Mouse (Mus musculus) kidney, embryonic 16.5 days (tissue): ENCODE measurements around the gene App. TPM values are rescaled to one million over a fixed set of nuclear protein-coding genes. Genes with fewer than 3 reads are reported as not detected.

Source experiments
- ATAC-seq: fragments of 200-750 bp; cut with Nextera tagmentation; 2 replicates; pipeline ENCODE4 v1.8.0; 2017; ENCODE audit warnings: moderate TSS enrichment; ENCODE audit not compliant: low FRiP score, low TSS enrichment
- H3K27ac ChIP-seq: fragments of 300-500 bp; sonication (generic); 2 replicates; pipeline ENCODE4 v1.5.1; 2014; ENCODE audit warnings: low read length
- H3K27me3 ChIP-seq: fragments of 300-500 bp; sonication (generic); 2 replicates; pipeline ENCODE4 v1.6.1; 2014; ENCODE audit warnings: low read length, control low read depth, mixed read lengths; ENCODE audit not compliant: insufficient read depth
- H3K36me3 ChIP-seq: fragments of 300-500 bp; sonication (generic); 2 replicates; pipeline ENCODE4 v1.6.1; 2014; ENCODE audit warnings: low read length, control low read depth, mixed read lengths; ENCODE audit not compliant: insufficient read depth
- H3K4me1 ChIP-seq: fragments of 300-500 bp; sonication (generic); 2 replicates; pipeline ENCODE4 v1.6.1; 2014; ENCODE audit warnings: low read length, control low read depth, mixed read lengths; ENCODE audit not compliant: insufficient read depth
- H3K4me2 ChIP-seq: fragments of 300-500 bp; sonication (generic); replicated peaks from 2 replicates; pipeline ENCODE4 v1.6.1; 2014; ENCODE audit warnings: low read depth, low read length
- H3K4me3 ChIP-seq: fragments of 300-500 bp; sonication (generic); 2 replicates; pipeline ENCODE4 v1.5.1; 2014; ENCODE audit warnings: mild to moderate bottlenecking, low read length
- H3K9ac ChIP-seq: fragments of 300-500 bp; sonication (generic); replicated peaks from 2 replicates; pipeline ENCODE4 v1.6.1; 2014; ENCODE audit warnings: low read length
- H3K9me3 ChIP-seq: fragments of 300-500 bp; sonication (generic); 2 replicates; pipeline ENCODE4 v1.6.1; 2016; ENCODE audit warnings: low read length, control low read depth
- WGBS: fragments of 180-500 bp; shearing (Covaris S2); extraction: QIAGEN DNeasy Blood & Tissue Kit; methylation state at CpG from one replicate; pipeline ENCODE4 v1.1.7; 2014; 5-methylcytosine and 5-hydroxymethylcytosine counted together
- polyA plus RNA-seq: library from polyadenylated mRNA; unstranded; fragments of >200 nt; fragmentation: Nextera tagmentation; extraction: Ambion mirVana; gene quantifications from 2 replicates; pipeline ENCODE4 v1.2.1, GENCODE M21; 2015

Gene App
- polyA plus RNA-seq, 1 experiment from 2014 or later = 336 TPM

DNA sequence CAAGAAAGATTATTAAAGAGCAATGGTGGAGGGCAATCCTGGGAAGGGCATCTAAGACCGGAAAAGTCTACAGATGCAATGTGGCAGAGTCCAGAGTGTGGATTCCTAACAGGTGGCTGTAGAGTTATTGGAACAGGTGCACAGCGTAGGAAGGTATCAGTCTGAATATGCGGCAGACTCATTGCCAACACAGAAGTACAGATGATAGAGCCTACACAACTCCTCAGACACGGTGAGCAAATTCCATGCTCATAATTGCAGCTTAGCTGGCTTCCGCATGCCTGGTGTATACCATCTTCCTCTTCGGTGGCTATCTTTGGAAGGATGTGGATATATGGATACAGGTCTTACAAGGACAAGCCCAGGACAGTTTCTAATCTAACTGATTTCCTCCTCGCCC lies 204.5 kb downstream of the App start:
- ATAC-seq = no peak
- 96% methylated on average over 7 of the region's 7 CpGs for WGBS
- no peaks in the 10 kb centered on the region for H3K27me3 ChIP-seq

DNA sequence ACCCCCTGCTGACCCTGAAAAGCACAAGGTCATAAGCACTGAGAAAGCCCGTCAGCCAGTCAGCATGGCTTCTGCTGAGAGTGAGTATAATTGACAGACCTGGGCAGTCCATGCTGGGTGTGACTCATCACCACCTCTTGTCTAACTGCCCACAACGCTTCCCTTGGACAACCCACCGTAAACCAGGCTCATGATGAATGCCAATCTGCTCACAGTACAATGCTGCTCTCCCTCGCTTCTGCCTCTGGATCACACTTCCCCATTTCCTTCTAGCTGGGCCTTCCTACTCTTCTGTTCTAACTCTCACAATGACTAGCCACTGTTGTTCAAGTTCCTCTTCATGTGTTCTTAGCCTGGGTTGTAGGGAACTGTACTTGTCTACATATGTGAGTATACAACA lies 206.6 kb downstream of the App start:
- Histone ChIP-seq H3K27me3 (no peaks in the 10 kb centered on the region), H3K36me3 (peaks cover 64% of the 10 kb centered on the region), H3K9ac (no peak overlapping the region), H3K27ac (no peak overlapping the region), H3K4me1 (no peaks in the 10 kb centered on the region), H3K4me2 (no peak overlapping the region), H3K4me3 (no peak overlapping the region), H3K9me3 (no peaks in the 10 kb centered on the region)
- 86% methylated on average over 4 of the region's 4 CpGs for WGBS
- ATAC-seq = no peak

More for the DNA sequence above, 204.5 kb downstream of the App start:
- Histone ChIP-seq H3K36me3 (peaks cover 63% of the 10 kb centered on the region), H3K4me3 (no peak overlapping the region), H3K9ac (no peak overlapping the region), H3K4me2 (no peak overlapping the region), H3K27ac (no peak overlapping the region), H3K9me3 (no peaks in the 10 kb centered on the region), H3K4me1 (no peaks in the 10 kb centered on the region)

DNA sequence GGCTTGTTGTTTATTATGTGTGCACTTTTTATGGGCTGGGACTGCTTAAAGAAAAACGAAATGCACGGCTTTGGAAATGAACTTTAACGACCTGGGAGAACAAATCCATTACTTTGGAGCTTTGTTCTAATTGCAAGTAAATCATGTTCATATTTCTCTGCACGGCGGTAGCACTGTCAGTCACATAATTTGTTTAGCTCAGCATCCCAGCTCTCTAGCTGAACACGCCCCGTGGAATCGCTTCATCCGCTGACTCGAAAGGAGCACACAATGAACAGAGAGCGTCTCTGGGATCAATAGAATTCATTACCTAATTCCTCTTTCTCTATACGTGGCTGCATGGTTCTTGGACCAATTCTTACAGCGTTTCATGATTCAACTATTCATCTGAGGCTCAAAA lies 207.5 kb downstream of the App start:
- no peaks in the 10 kb centered on the region for H3K27me3 ChIP-seq
- H3K36me3 ChIP-seq = peaks cover 68% of the 10 kb centered on the region
- ATAC-seq = no peak
- H3K9ac ChIP-seq = no peak overlapping the region
- no peaks in the 10 kb centered on the region for H3K4me1 ChIP-seq
- H3K9me3 ChIP-seq = no peaks in the 10 kb centered on the region
- H3K4me3 ChIP-seq = no peak overlapping the region
- 74% methylated on average over 13 of the region's 13 CpGs for WGBS
- no peak overlapping the region for H3K4me2 ChIP-seq
- H3K27ac ChIP-seq = no peak overlapping the region

DNA sequence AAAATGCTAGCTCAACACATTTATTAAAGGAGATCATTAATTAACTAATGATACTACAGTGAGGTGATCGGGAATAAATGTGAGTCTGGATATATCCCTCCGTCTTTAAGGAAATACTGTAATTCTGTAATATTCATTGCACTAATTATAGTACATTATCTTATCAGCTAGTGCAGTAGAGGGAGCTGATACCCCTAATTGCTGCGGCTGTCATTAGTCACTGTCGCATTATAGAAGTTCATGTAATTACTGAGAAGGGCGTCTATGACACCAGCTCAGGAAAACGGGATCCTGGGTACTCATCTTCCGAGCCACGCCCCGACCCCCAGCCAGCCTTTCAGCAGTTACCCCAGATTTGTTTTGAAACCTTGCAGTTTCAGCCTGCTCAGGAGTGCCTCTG lies 209.6 kb downstream of the App start:
- H3K36me3 ChIP-seq = peaks cover 69% of the 10 kb centered on the region
- no peak overlapping the region for H3K27ac ChIP-seq
- ATAC-seq = no peak
- H3K4me2 ChIP-seq = no peak overlapping the region
- H3K4me1 ChIP-seq = no peaks in the 10 kb centered on the region
- H3K9me3 ChIP-seq = no peaks in the 10 kb centered on the region
- H3K9ac ChIP-seq = no peak overlapping the region
- no peaks in the 10 kb centered on the region for H3K27me3 ChIP-seq
- WGBS = 88% methylated on average over 9 of the region's 9 CpGs
- H3K4me3 ChIP-seq = no peak overlapping the region

DNA sequence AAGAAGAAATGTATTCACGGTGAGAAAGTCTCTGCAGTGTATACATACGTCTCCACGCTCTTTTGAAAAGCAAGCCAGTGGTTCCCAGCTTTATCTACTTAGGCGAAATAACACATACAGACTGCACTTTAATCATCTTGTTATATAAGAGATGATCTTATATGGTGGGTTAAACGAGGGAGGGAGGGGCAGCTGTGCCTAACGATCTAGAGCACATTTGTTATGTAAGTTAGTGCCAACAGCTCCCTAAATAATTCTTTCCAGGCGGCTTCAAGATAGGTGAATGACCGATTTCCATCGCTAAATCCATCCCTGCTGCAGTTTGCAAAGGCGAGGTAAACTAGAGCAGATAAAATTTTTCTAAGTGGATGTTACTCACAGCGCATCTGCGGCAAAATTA lies 210.0 kb downstream of the App start:
- no peaks in the 10 kb centered on the region for H3K4me1 ChIP-seq
- no peak for ATAC-seq
- WGBS = 86% methylated on average over 12 of the region's 12 CpGs
- H3K9me3 ChIP-seq = no peaks in the 10 kb centered on the region
- no peak overlapping the region for H3K27ac ChIP-seq
- no peaks in the 10 kb centered on the region for H3K27me3 ChIP-seq
- H3K36me3 ChIP-seq = peaks cover 65% of the 10 kb centered on the region
- no peak overlapping the region for H3K9ac ChIP-seq
- no peak overlapping the region for H3K4me3 ChIP-seq
- H3K4me2 ChIP-seq = no peak overlapping the region

DNA sequence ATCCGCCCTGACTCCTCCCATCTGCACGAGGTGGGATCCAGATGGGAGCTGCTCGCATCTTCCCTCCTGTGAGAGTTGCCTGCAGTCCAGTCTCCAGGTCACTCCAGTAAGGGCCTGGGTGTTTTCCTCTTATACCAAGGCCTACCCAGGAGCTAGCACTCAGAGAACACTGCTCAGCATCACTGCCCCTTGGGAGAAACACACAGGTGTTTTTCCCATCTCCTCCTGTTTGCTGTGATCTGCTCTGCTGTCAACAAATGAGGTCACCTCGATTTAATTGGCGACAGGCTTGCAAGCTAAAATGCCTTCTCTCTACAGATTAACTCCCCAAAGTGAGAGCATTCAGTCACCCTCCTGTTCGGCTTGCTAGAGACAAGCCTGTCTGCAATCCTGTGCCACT lies 216.3 kb downstream of the App start:
- 0 out of 2 replicates have a peak, but pooled peaks cover 4% of the 10 kb centered on the region for H3K4me1 ChIP-seq
- ATAC-seq = no peak
- H3K27ac ChIP-seq = no peak overlapping the region
- no peaks in the 10 kb centered on the region for H3K27me3 ChIP-seq
- H3K9me3 ChIP-seq = no peaks in the 10 kb centered on the region
- WGBS = 61% methylated on average over 6 of the region's 6 CpGs
- H3K4me3 ChIP-seq = no peak overlapping the region
- H3K9ac ChIP-seq = no peak overlapping the region
- peaks cover 52% of the 10 kb centered on the region for H3K36me3 ChIP-seq
- H3K4me2 ChIP-seq = no peak overlapping the region

DNA sequence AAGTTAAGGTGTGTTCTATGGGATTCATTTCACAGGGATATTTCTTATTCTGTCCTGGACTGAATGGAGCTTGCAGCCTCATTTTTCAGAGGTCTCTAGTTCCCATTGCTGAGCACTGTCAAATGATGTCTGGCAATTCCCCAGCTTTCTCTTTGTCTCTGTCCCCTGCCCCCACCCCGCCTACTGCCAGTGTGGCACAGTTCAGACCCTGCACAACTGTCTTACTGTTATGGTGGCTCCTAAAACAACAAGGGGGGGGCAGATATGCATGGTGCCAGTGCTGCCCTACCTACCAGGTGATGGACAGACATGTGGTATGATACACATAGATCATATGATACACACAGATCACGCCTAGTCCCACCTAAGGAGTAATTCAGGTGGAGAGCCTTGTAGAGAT lies 216.9 kb downstream of the App start:
- H3K36me3 ChIP-seq = peaks cover 50% of the 10 kb centered on the region
- no peak overlapping the region for H3K27ac ChIP-seq
- H3K4me1 ChIP-seq = 0 out of 2 replicates have a peak, but pooled peaks cover 4% of the 10 kb centered on the region
- no peak overlapping the region for H3K9ac ChIP-seq
- no peaks in the 10 kb centered on the region for H3K27me3 ChIP-seq
- H3K9me3 ChIP-seq = no peaks in the 10 kb centered on the region
- 89% methylated on average over 2 of the region's 2 CpGs for WGBS
- H3K4me3 ChIP-seq = no peak overlapping the region
- H3K4me2 ChIP-seq = no peak overlapping the region
- ATAC-seq = no peak

DNA sequence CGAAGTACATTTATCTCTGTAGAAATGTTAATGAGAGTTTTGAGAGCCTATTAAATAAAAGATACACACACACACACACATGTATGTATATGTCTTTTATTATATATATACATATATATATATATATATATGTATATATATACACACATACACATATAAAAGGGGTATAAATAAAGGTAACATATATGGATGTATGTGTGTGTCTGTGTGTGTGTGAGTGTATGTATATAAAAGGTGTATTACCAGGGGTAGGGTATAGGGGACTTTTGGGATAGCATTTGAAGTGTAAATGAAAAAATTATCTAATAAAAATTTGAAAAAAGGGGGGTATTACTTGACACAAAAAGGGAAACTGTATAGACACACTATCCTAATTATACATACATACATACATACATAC lies 217.7 kb downstream of the App start:
- Histone ChIP-seq H3K27me3 (no peaks in the 10 kb centered on the region), H3K9me3 (no peaks in the 10 kb centered on the region), H3K4me3 (no peak overlapping the region), H3K4me1 (0 out of 2 replicates have a peak, but pooled peaks cover 4% of the 10 kb centered on the region), H3K9ac (no peak overlapping the region), H3K36me3 (peaks cover 47% of the 10 kb centered on the region), H3K4me2 (no peak overlapping the region), H3K27ac (no peak overlapping the region)
- 74% methylated on average over 1 of the region's 1 CpGs for WGBS
- ATAC-seq = peak; percentile 40; the same call in 1 of the 2 replicates

DNA sequence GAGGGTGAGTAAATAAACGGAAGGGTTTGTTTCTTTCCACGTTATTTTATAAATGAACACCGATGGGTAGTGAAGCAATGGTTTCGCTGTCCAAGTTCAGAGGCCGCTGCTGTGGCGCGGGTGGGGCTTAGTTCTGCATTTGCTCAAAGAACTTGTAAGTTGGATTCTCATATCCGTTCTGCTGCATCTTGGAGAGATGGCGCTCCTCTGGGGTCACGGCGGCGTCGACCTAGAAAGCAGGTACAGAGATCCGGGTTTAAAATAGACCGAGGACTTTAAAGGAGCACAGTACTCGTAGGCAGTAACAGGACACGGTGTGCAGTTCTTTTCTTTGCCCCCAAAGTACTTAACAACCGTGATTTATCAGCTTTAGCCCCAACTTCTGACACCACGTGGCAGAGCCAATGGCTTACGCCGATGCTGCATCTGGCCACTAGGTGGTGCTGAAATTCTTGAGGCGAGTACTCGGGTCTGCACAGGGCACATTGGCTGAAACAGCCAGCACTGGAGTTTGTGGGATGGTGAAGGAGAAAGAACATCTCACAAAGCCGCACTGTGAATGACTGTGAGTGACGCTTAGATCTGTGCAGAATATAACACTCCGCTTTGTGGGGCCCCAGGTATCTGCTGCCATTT lies 218.2 kb downstream of the App start:
- Histone ChIP-seq H3K4me3 (no peak overlapping the region), H3K27ac (no peak overlapping the region), H3K9ac (no peak overlapping the region), H3K9me3 (no peaks in the 10 kb centered on the region), H3K4me2 (peak overlapping the region; percentile 28; the same call in 1 of the 2 replicates), H3K27me3 (no peaks in the 10 kb centered on the region), H3K36me3 (peaks cover 45% of the 10 kb centered on the region), H3K4me1 (0 out of 2 replicates have a peak, but pooled peaks cover 4% of the 10 kb centered on the region)
- WGBS = 30% methylated on average over 26 of the region's 26 CpGs
- peak; percentile 93 for ATAC-seq

DNA sequence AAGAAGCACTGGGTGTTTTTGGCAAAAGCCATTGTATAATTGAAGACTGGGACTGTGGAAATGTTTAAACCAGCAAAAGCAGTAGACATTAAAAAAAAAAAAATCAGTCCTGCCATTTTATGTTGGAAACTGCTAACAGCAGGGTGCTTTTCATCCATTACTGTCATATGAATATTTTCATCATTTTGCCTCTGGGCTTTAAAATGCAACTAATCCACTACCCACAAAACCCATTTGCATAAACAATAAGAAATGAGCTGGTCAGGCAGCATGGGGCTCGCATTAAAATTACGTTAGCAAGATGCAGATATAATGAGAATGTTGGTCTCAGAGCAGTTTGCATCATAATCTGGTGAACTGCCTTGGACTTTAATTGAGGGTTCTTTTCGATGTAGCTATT lies 242.5 kb downstream of the App start:
- no peak for ATAC-seq
- H3K27ac ChIP-seq = no peak overlapping the region
- no peaks in the 10 kb centered on the region for H3K4me1 ChIP-seq
- no peak overlapping the region for H3K4me2 ChIP-seq
- H3K36me3 ChIP-seq = no peaks in the 10 kb centered on the region
- no peak overlapping the region for H3K9ac ChIP-seq
- H3K27me3 ChIP-seq = no peaks in the 10 kb centered on the region
- H3K9me3 ChIP-seq = no peaks in the 10 kb centered on the region
- 82% methylated on average over 3 of the region's 3 CpGs for WGBS
- no peak overlapping the region for H3K4me3 ChIP-seq
